Mouse (Mus musculus): ENCODE data around the gene Asb18. TPM values are rescaled to one million over a fixed set of nuclear protein-coding genes. Genes with fewer than 3 reads are reported as not detected.

Gene Asb18
- polyA plus RNA-seq, 1 experiment from 2014 or later: 0.92 TPM

GRCm38 (mm10) chr1:90012168-90012567 is 2.3 kb downstream of the Asb18 start:
- no peak for ATAC-seq (replicated peaks; ENCODE audit: insufficient number of reproducible peaks, insufficient read depth, low FRiP score, low read depth)

GRCm38 (mm10) chr1:90010077-90010476 is 4.4 kb downstream of the Asb18 start:
- no peaks in the 10 kb centered on the region for H3K4me1 ChIP-seq (replicated peaks)
- no peak for ATAC-seq (replicated peaks; ENCODE audit: insufficient number of reproducible peaks, insufficient read depth, low FRiP score, low read depth)
- WGBS: 76% methylated on average over 1 of the region's 1 CpGs
- H3K27me3 ChIP-seq: no peaks in the 10 kb centered on the region
- H3K4me2 ChIP-seq: no peak overlapping the region
- H3K36me3 ChIP-seq: no peaks in the 10 kb centered on the region
- no peaks in the 10 kb centered on the region for H3K9me3 ChIP-seq (replicated peaks)
- H3K4me3 ChIP-seq: no peak overlapping the region
- H3K27ac ChIP-seq: no peak overlapping the region
- no peak overlapping the region for H3K9ac ChIP-seq

More at GRCm38 (mm10) chr1:90012168-90012567, 2.3 kb downstream of the Asb18 start:
- Histone ChIP-seq H3K4me1 (replicated peaks) (no peaks in the 10 kb centered on the region), H3K9me3 (replicated peaks) (no peaks in the 10 kb centered on the region), H3K27ac (no peak overlapping the region), H3K36me3 (no peaks in the 10 kb centered on the region), H3K27me3 (no peaks in the 10 kb centered on the region), H3K4me2 (no peak overlapping the region), H3K4me3 (no peak overlapping the region), H3K9ac (no peak overlapping the region)
- 75% methylated on average over 3 of the region's 3 CpGs for WGBS

GRCm38 (mm10) chr1:90009188-90009587 is 5.3 kb downstream of the Asb18 start:
- H3K27me3 ChIP-seq: no peaks in the 10 kb centered on the region
- H3K9ac ChIP-seq: no peak overlapping the region
- WGBS: 82% methylated on average over 3 of the region's 3 CpGs
- no peaks in the 10 kb centered on the region for H3K36me3 ChIP-seq
- ATAC-seq (replicated peaks; ENCODE audit: insufficient number of reproducible peaks, insufficient read depth, low FRiP score, low read depth): no peak
- no peaks in the 10 kb centered on the region for H3K4me1 ChIP-seq (replicated peaks)
- H3K27ac ChIP-seq: no peak overlapping the region
- H3K4me3 ChIP-seq: no peak overlapping the region
- no peak overlapping the region for H3K4me2 ChIP-seq
- no peaks in the 10 kb centered on the region for H3K9me3 ChIP-seq (replicated peaks)

- Histone ChIP-seq H3K27ac (no peak overlapping the region), H3K9me3 (replicated peaks) (no peaks in the 10 kb centered on the region), H3K4me1 (replicated peaks) (no peaks in the 10 kb centered on the region), H3K4me2 (no peak overlapping the region), H3K9ac (no peak overlapping the region), H3K4me3 (no peak overlapping the region), H3K36me3 (no peaks in the 10 kb centered on the region), H3K27me3 (no peaks in the 10 kb centered on the region)
- WGBS: 72% methylated on average over 14 of the region's 14 CpGs
- no peak for ATAC-seq (replicated peaks; ENCODE audit: insufficient number of reproducible peaks, insufficient read depth, low FRiP score, low read depth)
These were observed 7.8 kb downstream of the Asb18 start for GRCm38 (mm10) chr1:90006666-90007065.

- Histone ChIP-seq H3K4me3 (no peak overlapping the region), H3K4me2 (no peak overlapping the region), H3K9ac (no peak overlapping the region), H3K9me3 (replicated peaks) (no peaks in the 10 kb centered on the region), H3K4me1 (replicated peaks) (peaks cover 38% of the 10 kb centered on the region), H3K27me3 (no peaks in the 10 kb centered on the region; the same call in 1 of the 2 replicates), H3K27ac (no peak overlapping the region), H3K36me3 (no peaks in the 10 kb centered on the region)
- 57% methylated on average over 5 of the region's 5 CpGs for WGBS
- no peak for ATAC-seq (replicated peaks; ENCODE audit: insufficient number of reproducible peaks, insufficient read depth, low FRiP score, low read depth)
These were observed 13.5 kb downstream of the Asb18 start for GRCm38 (mm10) chr1:90000981-90001380.

- Histone ChIP-seq H3K36me3 (no peaks in the 10 kb centered on the region), H3K9me3 (replicated peaks) (no peaks in the 10 kb centered on the region), H3K27ac (peak overlapping the region; percentile 90), H3K27me3 (peaks cover 7% of the 10 kb centered on the region; the same call in 1 of the 2 replicates), H3K4me3 (no peak overlapping the region), H3K9ac (no peak overlapping the region), H3K4me1 (replicated peaks) (peaks cover 42% of the 10 kb centered on the region), H3K4me2 (no peak overlapping the region)
- 57% methylated on average over 3 of the region's 3 CpGs for WGBS
- ATAC-seq (replicated peaks; ENCODE audit: insufficient number of reproducible peaks, insufficient read depth, low FRiP score, low read depth): no peak
These were observed 14.6 kb downstream of the Asb18 start for GRCm38 (mm10) chr1:89999858-90000257.

GRCm38 (mm10) chr1:89998696-89999095 is 15.8 kb downstream of the Asb18 start:
- peak overlapping the region; percentile 41 for H3K4me2 ChIP-seq
- WGBS: 55% methylated on average over 2 of the region's 2 CpGs
- H3K4me3 ChIP-seq: no peak overlapping the region
- peak overlapping the region; percentile 90 for H3K27ac ChIP-seq
- H3K36me3 ChIP-seq: no peaks in the 10 kb centered on the region
- H3K27me3 ChIP-seq: peaks cover 16% of the 10 kb centered on the region
- no peaks in the 10 kb centered on the region for H3K9me3 ChIP-seq (replicated peaks)
- ATAC-seq (replicated peaks; ENCODE audit: insufficient number of reproducible peaks, insufficient read depth, low FRiP score, low read depth): no peak
- peaks cover 42% of the 10 kb centered on the region for H3K4me1 ChIP-seq (replicated peaks)
- no peak overlapping the region for H3K9ac ChIP-seq

- 29% methylated on average over 7 of the region's 7 CpGs for WGBS
- Histone ChIP-seq H3K27me3 (peaks cover 21% of the 10 kb centered on the region), H3K4me3 (no peak overlapping the region), H3K27ac (peak overlapping the region; percentile 90), H3K9ac (no peak overlapping the region), H3K9me3 (replicated peaks) (no peaks in the 10 kb centered on the region), H3K4me2 (peak overlapping the region; percentile 41), H3K36me3 (no peaks in the 10 kb centered on the region), H3K4me1 (replicated peaks) (peaks cover 42% of the 10 kb centered on the region)
- ATAC-seq (replicated peaks; ENCODE audit: insufficient number of reproducible peaks, insufficient read depth, low FRiP score, low read depth): peak; percentile 79
These were observed 16.4 kb downstream of the Asb18 start for GRCm38 (mm10) chr1:89998076-89998475.

GRCm38 (mm10) chr1:89992256-89992655 is 22.2 kb downstream of the Asb18 start:
- H3K9ac ChIP-seq: 0 out of 2 replicates have a peak overlapping the region, but pooled peaks have one; percentile 37
- 1% methylated on average over 25 of the region's 25 CpGs for WGBS
- H3K36me3 ChIP-seq: no peaks in the 10 kb centered on the region
- H3K4me1 ChIP-seq (replicated peaks): peaks cover 19% of the 10 kb centered on the region
- H3K9me3 ChIP-seq (replicated peaks): no peaks in the 10 kb centered on the region
- H3K4me3 ChIP-seq: peak overlapping the region; percentile 38
- no peak overlapping the region for H3K27ac ChIP-seq
- no peak; the same call in 1 of the 2 replicates for ATAC-seq (replicated peaks; ENCODE audit: insufficient number of reproducible peaks, insufficient read depth, low FRiP score, low read depth)
- H3K27me3 ChIP-seq: peaks cover 42% of the 10 kb centered on the region
- H3K4me2 ChIP-seq: peak overlapping the region; percentile 60

- WGBS: 86% methylated on average over 8 of the region's 8 CpGs
- ATAC-seq (replicated peaks; ENCODE audit: insufficient number of reproducible peaks, insufficient read depth, low FRiP score, low read depth): no peak
- H3K36me3 ChIP-seq: no peaks in the 10 kb centered on the region
- no peaks in the 10 kb centered on the region for H3K4me1 ChIP-seq (replicated peaks)
- H3K4me2 ChIP-seq: no peak overlapping the region
- H3K9me3 ChIP-seq (replicated peaks): no peaks in the 10 kb centered on the region
- no peak overlapping the region for H3K4me3 ChIP-seq
- no peak overlapping the region for H3K9ac ChIP-seq
- H3K27me3 ChIP-seq: no peaks in the 10 kb centered on the region
- H3K27ac ChIP-seq: no peak overlapping the region
These were observed 37.2 kb downstream of the Asb18 start for GRCm38 (mm10) chr1:89977261-89977660.

GRCm38 (mm10) chr1:89976411-89976810 is 38.1 kb downstream of the Asb18 start:
- no peaks in the 10 kb centered on the region for H3K36me3 ChIP-seq
- H3K27me3 ChIP-seq: peaks cover 5% of the 10 kb centered on the region
- H3K9ac ChIP-seq: no peak overlapping the region
- no peak overlapping the region for H3K4me2 ChIP-seq
- no peak for ATAC-seq (replicated peaks; ENCODE audit: insufficient number of reproducible peaks, insufficient read depth, low FRiP score, low read depth)
- WGBS: 74% methylated on average over 8 of the region's 8 CpGs
- H3K4me1 ChIP-seq (replicated peaks): no peaks in the 10 kb centered on the region
- no peak overlapping the region for H3K4me3 ChIP-seq
- H3K27ac ChIP-seq: no peak overlapping the region
- no peaks in the 10 kb centered on the region for H3K9me3 ChIP-seq (replicated peaks)

- no peak overlapping the region for H3K27ac ChIP-seq
- H3K4me3 ChIP-seq: no peak overlapping the region
- H3K36me3 ChIP-seq: no peaks in the 10 kb centered on the region
- H3K4me2 ChIP-seq: no peak overlapping the region
- no peaks in the 10 kb centered on the region for H3K9me3 ChIP-seq (replicated peaks)
- ATAC-seq (replicated peaks; ENCODE audit: insufficient number of reproducible peaks, insufficient read depth, low FRiP score, low read depth): no peak
- H3K27me3 ChIP-seq: peaks cover 24% of the 10 kb centered on the region
- no peak overlapping the region for H3K9ac ChIP-seq
- WGBS: 74% methylated on average over 8 of the region's 8 CpGs
- H3K4me1 ChIP-seq (replicated peaks): no peaks in the 10 kb centered on the region
These were observed 39.9 kb downstream of the Asb18 start for GRCm38 (mm10) chr1:89974541-89974940.
